Mouse (Mus musculus) kidney, adult 2 months (tissue): Measurements from ENCODE around the gene Rimbp2. TPM values are rescaled to one million over a fixed set of nuclear protein-coding genes. Genes with fewer than 3 reads are reported as not detected.

ENCODE experiments used
- DNase-seq: peaks from one replicate; pipeline ENCODE4 v3.0.0; 2021
- H3K27ac ChIP-seq: fragments of 200-500 bp; 2 replicates; pipeline ENCODE4 v1.5.1; 2012; ENCODE audit warnings: low read depth, low read length, control low read depth, inconsistent platforms; ENCODE audit not compliant: insufficient read depth
- H3K27me3 ChIP-seq: fragments of 200-500 bp; replicated peaks from 2 replicates; pipeline ENCODE4 v1.6.1; 2012; ENCODE audit warnings: mild to moderate bottlenecking, moderate library complexity, low read length, inconsistent platforms; ENCODE audit not compliant: control insufficient read depth, insufficient read depth
- H3K36me3 ChIP-seq: fragments of 200-500 bp; 2 replicates; pipeline ENCODE4 v1.6.1; 2012; ENCODE audit warnings: mild to moderate bottlenecking, moderate library complexity, low read length, inconsistent platforms; ENCODE audit not compliant: control insufficient read depth, insufficient read depth
- H3K4me1 ChIP-seq: fragments of 200-500 bp; 2 replicates; pipeline ENCODE4 v1.6.1; 2011; ENCODE audit warnings: low read length; ENCODE audit not compliant: control insufficient read depth, insufficient read depth
- H3K4me3 ChIP-seq: fragments of 200-500 bp; 2 replicates; pipeline ENCODE4 v1.5.1; 2011; ENCODE audit warnings: mild to moderate bottlenecking, low read depth, low read length, control low read depth; ENCODE audit not compliant: insufficient read depth
- CTCF ChIP-seq: fragments of 200-500 bp; conservative IDR thresholded peaks from 2 replicates; pipeline ENCODE4 v1.5.1; 2011; ENCODE audit warnings: low read depth, mild to moderate bottlenecking, control low read depth, low read length, moderate library complexity, mixed read lengths; ENCODE audit not compliant: insufficient read depth, insufficient read length
- POLR2A ChIP-seq: fragments of 200-500 bp; IDR thresholded peaks from one replicate; pipeline ENCODE4 v1.6.1; 2011; ENCODE audit warnings: low read depth, low read length, control low read depth
- WGBS: fragments of 180-500 bp; shearing (Covaris S2); methylation state at CpG from one replicate; pipeline ENCODE4 v1.1.7; 2018; 5-methylcytosine and 5-hydroxymethylcytosine counted together
- polyA plus RNA-seq: library from polyadenylated mRNA; depleted of rRNA; stranded (reverse); fragments of >200 nt; gene quantifications from 2 replicates; pipeline ENCODE4 v1.2.3, GENCODE M21; 2012

The Rimbp2 gene
- polyA plus RNA-seq, 1 experiment, result 0.55 TPM

DNA sequence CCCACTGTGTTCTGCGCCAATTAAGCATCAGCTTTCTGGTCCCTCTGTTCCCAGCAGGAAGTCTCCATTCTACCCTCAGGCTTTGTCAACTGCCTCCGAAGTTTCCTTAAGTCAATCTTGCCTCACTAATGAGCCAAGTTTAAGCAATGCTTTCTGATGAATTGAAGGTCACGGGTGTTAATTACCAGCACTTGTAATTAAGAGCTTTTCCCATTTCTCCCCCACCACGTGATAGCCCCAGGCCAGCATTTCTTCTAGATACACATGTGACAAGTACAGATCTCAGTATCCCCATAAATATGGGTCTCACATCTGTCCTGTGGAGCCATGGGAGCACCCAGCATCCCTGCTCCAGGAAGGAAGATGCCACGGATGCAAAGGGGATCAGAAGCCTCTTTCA is 20.5 kb downstream of the Rimbp2 start:
- H3K4me3 ChIP-seq, result no peak overlapping the region
- H3K27ac ChIP-seq, result no peak overlapping the region
- no peak for DNase-seq
- H3K27me3 ChIP-seq, result no peaks in the 10 kb centered on the region
- TF ChIP-seq CTCF, result no peak
- TF ChIP-seq POLR2A, result no peak
- no peaks in the 10 kb centered on the region for H3K4me1 ChIP-seq
- 55% methylated on average over 5 of the region's 5 CpGs for WGBS
- no peaks in the 10 kb centered on the region for H3K36me3 ChIP-seq

DNA sequence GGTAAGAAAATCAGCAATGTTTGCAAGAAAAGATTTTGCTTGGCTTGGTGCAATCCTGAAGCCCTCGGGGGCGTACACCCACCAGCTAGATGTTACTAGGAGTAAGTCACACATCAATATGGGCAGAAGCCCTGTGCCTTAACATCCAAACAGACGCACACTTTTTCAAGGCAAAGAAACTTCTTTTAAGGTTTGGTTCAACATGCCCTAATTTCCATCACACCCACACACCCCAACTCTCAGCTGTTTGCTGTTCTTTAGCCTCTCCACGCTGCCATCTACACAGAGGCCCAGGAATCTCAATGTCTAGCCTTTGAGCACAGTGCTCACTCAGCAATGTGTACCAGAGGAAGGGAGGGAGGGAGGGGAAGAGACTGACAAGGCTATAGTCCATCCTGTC is 28.2 kb downstream of the Rimbp2 start:
- TF ChIP-seq CTCF (no peak), POLR2A (no peak)

DNA sequence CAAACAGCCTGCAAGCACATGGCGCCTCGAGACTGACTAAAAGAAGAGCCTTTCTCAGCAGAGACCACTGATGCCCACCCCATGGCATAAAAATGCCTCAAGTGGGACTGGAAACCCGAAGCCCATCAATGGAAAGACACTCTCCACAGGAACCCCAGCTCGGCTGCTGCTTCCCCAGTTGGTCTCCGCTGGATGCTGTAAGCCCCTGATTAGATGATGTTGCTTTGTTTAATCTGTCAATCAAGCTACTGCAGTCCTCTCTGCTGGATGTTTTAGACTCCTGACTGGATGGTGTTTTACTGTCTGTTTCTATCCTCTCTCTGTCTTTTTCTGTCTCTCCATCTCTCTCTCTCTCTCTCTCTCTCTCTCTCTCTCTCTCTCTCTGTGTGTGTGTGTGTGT is 33.2 kb downstream of the Rimbp2 start:
- 60% methylated on average over 5 of the region's 5 CpGs for WGBS
- Histone ChIP-seq H3K27me3 (no peaks in the 10 kb centered on the region), H3K36me3 (no peaks in the 10 kb centered on the region), H3K4me1 (no peaks in the 10 kb centered on the region), H3K27ac (no peak overlapping the region), H3K4me3 (no peak overlapping the region)
- no peak for TF ChIP-seq POLR2A
- DNase-seq, result no peak

More for the DNA sequence above, 28.2 kb downstream of the Rimbp2 start:
- H3K4me1 ChIP-seq, result no peaks in the 10 kb centered on the region
- no peaks in the 10 kb centered on the region for H3K27me3 ChIP-seq
- H3K27ac ChIP-seq, result no peak overlapping the region
- 86% methylated on average over 4 of the region's 4 CpGs for WGBS
- DNase-seq, result no peak
- H3K4me3 ChIP-seq, result no peak overlapping the region
- no peaks in the 10 kb centered on the region for H3K36me3 ChIP-seq

DNA sequence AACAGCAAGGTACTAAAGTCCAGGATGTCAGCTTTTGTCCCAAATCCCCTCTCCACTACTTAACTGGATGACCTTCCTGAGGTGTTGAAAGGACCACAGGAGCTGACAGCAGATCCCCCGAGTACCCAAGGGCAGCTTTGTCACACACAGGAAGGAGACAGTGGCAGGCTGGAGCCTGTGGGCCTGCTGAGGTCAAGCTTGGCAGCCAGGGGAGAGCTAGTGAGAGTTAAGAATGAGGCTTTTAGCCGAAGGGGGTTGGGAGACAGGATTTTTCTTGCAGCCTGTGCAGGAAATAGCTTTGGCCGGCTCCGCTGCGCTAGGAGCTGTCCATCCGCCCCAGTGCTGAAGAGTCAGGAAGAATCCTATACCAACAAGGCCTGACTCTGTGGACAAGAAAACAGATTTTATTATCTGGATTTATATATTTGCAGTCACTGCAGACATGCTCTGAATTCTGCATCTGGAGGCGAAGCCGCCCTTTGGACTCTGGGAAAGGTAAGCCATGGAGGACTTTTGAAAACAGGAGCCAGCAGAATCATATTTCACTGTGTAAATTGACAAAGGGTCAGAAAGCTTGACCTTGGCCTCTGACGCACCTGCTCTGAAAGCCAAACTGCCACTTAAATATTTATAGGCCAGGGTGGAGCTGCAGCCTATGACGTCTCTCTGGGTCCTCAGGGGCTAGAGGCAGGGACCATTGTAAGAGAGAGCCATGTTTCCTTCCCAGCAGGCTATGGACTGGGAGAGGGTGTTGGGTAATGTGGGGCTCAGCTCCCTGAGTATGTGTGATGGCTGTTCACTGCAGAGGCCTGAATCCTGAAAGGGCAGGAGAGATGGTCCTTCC is 35.9 kb downstream of the Rimbp2 start:
- no peaks in the 10 kb centered on the region for H3K27me3 ChIP-seq
- no peaks in the 10 kb centered on the region for H3K36me3 ChIP-seq
- 5% methylated on average over 10 of the region's 10 CpGs for WGBS
- TF ChIP-seq CTCF (no peak), POLR2A (no peak)
- no peak overlapping the region for H3K27ac ChIP-seq
- no peak overlapping the region for H3K4me3 ChIP-seq
- no peaks in the 10 kb centered on the region for H3K4me1 ChIP-seq
- DNase-seq, result peak; percentile 48

DNA sequence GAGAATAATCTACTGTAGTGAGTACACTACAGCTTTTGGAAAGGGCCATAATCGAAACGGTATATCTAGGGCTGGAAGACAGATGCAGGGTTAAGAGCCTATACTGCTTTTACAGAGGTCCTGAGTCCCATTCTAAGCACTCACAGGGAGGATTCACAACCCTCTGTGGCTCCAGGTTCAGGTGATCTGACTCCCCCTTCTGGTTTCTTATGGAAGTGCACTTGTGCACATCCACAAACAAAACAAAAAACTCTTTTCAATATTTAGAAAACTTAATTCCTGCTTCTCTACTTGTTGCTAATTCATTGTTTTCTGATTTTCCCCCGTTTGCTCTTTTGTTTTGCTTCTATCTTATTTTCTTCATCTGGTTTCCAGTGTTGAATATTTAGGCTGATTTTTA is 39.5 kb downstream of the Rimbp2 start:
- Histone ChIP-seq H3K4me1 (no peaks in the 10 kb centered on the region), H3K27ac (no peak overlapping the region), H3K27me3 (no peaks in the 10 kb centered on the region), H3K36me3 (no peaks in the 10 kb centered on the region), H3K4me3 (no peak overlapping the region)
- TF ChIP-seq CTCF (no peak), POLR2A (no peak)
- WGBS, result 78% methylated on average over 3 of the region's 3 CpGs
- DNase-seq, result no peak

DNA sequence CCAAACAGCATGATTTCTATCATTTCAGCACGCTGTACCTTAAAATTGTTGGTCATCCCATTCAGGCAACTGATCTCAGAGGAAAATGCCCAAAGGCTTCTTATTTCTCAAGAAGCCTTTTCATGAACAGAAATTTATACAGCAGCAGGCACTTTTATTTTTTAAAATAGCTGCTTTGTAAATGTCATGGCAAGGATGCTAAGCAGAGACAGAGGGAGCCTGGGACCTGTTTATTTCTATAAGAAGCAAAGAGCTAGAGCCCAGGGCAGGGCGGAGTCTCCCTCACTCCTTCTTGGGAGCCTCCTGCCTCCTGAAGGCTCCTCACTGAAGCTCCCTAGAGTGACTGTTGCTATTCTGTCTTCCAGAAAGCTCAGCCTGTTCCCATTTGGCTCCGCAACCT is 40.9 kb downstream of the Rimbp2 start:
- 95% methylated on average over 3 of the region's 3 CpGs for WGBS
- Histone ChIP-seq H3K4me3 (no peak overlapping the region), H3K27me3 (no peaks in the 10 kb centered on the region), H3K36me3 (no peaks in the 10 kb centered on the region), H3K4me1 (no peaks in the 10 kb centered on the region), H3K27ac (no peak overlapping the region)
- TF ChIP-seq POLR2A (no peak), CTCF (no peak)
- no peak for DNase-seq

DNA sequence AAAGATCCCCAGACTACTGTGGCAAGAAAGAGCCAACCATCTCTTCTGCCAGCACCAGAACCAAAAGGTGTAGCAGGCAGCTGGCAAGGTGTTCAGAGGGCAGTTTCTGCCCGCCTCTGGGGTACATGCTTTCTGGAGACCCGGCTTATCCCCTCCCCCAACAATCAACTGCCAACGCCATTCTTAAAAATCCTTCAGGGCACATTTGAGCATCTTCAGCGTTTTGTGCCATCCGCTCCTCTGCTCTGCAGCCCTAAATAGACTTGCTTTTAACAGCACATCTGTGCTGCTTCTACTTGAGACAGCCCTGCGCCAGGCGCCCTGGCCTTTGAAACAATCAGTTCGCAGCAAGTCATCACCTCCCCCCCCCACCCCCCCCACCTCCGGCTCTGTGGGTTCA is 41.7 kb downstream of the Rimbp2 start:
- no peak overlapping the region for H3K4me3 ChIP-seq
- no peak overlapping the region for H3K27ac ChIP-seq
- no peak for TF ChIP-seq POLR2A
- TF ChIP-seq CTCF, result no peak
- H3K4me1 ChIP-seq, result no peaks in the 10 kb centered on the region
- WGBS, result 82% methylated on average over 8 of the region's 9 CpGs
- no peak for DNase-seq
- no peaks in the 10 kb centered on the region for H3K27me3 ChIP-seq
- no peaks in the 10 kb centered on the region for H3K36me3 ChIP-seq
